Mouse (Mus musculus): Measurements from ENCODE around the gene Sema5a. TPM values are rescaled to one million over a fixed set of nuclear protein-coding genes. Genes with fewer than 3 reads are reported as not detected.

Sema5a gene
- polyA plus RNA-seq, 2 experiments from 2014 or later, result 0.08 TPM; not detected in 1

DNA sequence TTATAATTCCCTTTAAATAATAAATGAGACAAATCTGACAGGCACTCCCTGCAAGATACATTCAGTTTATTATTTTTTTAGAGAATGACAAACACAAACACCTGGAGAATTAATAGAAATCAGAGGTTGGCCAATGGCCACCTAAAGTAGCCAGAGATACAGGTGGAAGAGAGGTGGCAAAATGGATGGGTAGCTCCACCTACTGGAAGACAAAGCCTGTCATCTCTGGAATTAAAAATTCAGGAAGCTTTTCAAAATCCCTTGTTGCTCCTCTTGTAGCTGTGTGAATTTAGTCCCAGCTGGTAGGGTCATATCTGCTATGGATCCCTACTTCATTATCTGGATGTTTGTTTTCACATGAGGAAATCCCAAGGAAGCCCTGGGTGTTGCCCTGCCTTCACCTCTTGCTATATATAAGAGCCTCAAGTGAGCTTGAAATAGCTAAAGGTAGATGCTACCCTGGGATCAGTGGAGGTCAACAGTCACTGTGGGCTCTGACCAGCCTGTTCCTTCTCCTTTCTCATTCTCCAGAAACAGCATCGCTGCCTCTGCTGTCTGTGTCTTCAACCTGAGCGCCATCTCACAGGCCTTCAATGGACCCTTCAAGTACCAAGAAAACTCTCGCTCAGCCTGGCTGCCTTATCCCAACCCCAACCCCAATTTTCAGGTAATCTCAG, 323.7 kb downstream of the Sema5a start:
- ATAC-seq, result no peak

DNA sequence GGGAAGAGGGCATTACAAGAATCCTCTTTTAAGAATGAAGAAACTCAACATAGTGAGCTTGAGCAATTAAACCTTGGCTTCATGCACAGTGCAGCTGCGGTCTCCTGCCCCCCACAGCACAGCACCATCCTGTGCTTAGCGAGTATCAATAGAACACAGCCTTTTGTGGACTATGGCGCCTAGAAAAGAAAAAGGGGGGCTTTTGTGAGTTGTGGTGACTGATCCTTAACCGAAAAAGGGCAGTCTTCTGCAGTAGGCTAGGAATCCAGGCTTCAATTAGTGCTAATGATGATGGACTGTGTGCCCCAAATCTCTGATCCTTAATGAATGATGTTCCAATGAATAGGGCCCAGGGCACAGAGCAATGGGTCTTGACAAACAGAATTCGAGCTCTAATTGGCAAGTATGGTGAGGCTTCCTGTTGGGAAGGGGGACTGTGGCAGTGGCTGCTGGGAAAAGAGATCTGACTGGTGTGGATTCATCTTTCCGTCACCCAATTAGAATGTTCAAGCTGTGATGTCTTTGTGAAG, 324.3 kb downstream of the Sema5a start:
- no peak for ATAC-seq

DNA sequence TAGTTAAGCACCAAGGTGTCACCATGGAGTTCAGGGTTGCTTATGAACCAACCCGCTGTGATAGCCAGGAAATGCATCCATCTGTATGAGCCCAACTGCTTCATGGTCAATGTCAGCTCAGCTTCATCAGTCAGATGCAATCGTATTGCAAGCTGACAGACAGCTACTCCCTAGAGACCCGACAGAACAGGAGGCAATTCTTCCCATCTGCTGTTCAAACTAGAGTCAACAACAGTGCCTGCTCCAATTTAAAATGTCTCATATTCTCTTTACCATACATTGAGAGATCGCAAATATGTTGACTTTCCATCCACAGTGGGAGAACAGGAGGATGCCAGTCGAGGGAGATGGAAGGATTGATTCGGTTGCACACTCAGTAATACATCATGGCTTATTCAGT, 329.7 kb downstream of the Sema5a start:
- no peak for ATAC-seq

DNA sequence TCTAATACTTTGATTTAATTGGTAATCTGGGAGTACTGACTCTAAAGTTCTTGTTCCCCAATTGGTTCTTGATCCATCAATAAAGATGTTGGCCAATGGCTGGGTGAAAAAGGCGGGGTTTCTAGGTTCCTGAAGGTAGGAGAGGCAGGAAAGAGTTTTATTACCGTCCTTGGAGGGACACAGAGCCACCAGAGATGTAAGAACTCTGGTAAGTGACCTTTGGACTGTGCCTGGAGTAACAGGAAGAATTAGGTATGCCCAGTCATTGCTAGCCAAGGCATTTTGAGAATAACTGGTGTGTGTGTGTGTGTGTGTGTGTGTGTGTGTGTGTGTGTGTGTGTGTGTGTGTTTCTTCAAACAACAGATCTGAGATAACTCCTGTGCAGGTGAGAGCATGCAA, 330.6 kb downstream of the Sema5a start:
- ATAC-seq, result no peak

DNA sequence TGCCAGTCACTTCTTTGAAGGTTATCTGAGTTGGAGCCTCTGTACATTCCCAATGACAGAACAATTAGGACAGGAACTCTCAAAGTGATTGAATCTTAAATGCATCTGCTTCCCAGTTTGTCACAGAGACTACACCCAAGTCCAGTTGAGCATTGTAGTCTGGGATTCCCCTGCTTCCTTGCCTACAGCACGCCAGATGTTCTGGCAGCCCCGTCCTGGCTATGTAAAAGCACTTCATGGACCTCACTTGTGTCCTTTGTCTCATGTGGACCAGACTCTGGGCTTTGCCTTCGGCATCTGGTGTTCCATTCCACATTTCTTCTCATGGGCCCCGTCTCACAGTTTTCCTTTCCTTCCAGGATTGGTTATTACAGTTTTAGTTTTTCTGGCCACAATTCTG, 334.7 kb downstream of the Sema5a start:
- no peak for ATAC-seq

DNA sequence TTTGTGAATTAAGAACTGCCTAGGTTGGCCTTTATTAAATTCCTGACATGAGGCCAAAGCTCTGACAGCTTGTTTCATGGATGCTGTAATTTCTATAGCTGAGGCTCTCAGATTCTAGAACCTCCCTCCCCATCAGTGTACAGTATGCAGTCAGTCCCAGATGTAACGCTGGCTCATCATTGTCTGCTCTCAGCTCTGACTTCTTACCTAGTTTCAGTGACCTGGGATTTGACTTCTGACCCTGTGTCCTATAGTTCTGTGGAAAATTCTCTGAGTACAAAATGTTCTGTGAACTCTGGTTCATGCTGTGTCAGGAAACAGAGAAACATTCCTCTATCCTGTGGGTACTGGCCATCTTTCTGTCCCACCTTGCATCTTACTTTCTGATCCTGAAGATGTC, 346.0 kb downstream of the Sema5a start:
- no peak for ATAC-seq

DNA sequence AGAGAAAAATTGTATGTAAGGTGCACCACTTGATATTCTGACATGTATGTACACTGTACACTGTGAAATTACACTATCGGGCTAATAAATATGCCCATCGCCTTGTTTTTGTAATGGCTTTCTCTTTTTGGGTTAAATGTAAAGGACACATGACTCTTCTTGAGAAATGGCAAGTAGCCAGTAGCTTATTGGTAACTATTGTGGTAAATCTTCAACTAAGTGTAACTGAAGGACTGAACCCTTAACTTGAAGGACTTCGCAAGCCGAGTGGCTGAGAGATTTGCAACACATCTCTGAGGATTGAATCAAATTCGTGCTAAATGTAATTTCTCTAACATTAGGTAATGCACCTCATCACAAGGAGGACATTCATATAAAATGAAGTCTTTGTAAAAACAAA, 349.1 kb downstream of the Sema5a start:
- no peak for ATAC-seq

DNA sequence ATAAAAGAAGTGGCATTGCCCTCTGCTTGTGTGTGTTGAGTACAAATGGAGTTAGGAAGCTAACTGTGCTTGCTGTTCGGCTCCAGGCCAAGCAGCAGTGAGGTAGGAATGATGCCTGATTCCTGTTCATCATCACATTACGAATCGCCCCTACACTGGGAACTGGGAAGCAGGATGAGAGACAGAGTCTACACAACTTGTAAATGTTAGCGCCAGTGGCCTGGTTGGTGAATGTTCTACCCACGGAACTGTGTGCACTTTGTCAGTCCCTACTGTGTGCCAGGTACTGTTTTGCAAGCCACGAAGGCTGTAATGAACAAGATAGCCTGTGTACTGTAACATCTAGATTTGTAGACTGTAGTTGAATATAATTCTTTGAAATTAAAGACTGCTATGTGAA, 352.0 kb downstream of the Sema5a start:
- no peak for ATAC-seq

DNA sequence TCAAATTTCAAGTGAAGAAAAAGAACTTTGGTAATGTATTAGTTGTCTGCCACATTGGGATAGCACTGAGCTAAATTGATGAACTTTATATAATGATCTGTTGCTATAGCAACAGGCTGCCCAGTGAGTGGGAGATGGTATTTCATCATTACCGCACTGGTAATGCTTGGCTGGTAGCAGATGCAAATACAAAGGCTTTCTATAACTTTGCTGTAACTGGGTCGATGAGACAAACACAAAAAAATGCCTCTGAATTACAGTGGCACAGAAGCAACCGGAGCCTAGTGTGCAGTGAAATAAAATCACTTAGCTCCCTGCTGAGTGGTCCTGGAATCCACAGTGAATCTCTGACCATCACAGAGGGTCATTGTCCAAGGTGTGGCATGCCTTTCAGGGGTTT, 352.6 kb downstream of the Sema5a start:
- no peak for ATAC-seq

DNA sequence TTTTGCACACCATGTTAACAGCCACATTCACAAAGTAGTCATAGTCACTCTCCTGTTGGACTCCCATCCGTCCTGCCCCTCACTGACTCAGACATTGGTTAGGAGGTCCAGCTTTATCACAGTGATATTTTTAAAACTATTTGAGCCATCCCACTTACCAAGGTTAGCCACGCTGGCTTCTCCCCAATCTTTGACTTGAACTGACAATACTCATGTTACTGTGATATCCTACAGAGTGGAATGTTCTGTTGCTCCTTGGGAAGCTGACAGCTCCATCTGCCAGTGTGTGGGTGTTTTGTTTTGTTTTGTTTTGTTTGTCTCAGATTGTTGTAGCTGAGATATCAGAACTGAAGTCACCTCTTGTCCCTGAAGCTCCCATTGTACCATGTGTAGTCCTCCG, 362.6 kb downstream of the Sema5a start:
- no peak for ATAC-seq

DNA sequence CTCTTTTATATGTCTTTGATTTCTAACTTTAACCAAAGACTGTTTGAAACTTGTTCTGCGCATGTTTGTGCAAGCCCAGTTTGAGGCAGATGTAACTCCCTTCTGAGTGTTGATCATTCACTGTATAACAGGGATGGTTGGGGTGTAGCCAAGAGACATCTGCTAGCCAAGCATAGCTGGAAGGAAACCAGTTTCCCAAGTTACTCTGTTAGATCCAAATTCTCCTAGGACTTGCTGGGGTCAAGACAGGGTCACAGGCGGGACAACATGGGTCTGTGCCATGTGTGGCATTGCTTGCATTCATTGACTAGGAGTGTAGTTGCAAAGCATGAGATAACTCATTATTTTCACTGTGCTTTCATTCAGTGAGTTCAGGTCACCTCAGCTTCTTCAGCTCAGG, 366.2 kb downstream of the Sema5a start:
- no peak for ATAC-seq

DNA sequence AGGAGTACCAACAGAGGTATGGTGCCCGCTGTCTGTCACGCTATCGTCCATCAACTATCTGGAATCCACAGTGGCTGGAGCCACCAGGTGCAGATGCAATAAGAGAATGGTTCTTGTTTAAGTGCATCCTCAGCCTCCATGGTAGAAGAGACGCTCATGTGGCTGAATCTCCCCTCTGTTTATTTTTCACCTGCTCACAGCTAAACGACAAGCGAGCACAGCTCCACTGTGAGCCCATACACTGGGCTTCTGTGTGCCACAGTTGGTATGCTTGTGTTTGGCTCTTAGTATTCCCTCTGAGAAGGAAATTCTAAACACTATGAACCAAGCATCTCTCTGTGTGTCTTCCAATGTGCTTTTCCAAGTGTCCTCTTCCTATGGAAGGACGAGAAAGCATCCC, 366.6 kb downstream of the Sema5a start:
- no peak for ATAC-seq

DNA sequence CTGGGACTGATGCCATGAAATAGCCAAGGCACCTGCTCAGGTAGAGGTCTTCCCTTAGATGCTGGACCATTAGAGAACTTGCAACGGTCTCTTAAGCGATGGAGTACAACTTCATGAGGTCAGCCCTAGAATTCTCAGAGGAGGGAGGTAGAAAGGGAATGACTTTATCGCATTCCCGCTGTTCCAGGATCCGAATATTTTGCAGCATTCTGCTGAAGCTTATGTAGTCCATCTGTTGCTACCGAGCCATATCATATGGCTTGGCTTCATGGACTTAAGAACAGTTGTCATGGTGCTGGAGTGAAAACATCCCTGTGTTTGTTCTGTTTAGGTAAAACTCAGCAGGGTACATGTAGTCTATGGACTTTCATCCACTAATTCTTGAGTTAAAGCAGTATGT, 369.1 kb downstream of the Sema5a start:
- no peak for ATAC-seq

DNA sequence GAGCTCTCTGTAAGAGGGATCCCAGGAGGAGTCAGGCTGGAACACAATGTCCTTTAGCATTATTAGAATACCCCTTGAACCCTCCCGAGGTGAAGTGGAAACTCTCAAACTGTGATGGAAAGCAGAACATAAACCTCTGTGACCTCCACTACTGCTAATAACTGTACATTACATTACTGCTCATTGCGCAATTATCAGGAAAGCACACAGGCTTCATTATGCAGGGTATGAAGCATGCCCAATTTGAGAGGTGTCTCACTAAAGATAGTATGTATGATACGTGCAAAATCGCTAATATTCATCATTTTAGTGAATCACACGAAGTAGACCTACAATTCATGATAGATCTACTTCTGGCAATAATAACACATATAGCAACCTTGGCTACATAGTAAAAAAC, 371.2 kb downstream of the Sema5a start:
- ATAC-seq, result no peak

DNA sequence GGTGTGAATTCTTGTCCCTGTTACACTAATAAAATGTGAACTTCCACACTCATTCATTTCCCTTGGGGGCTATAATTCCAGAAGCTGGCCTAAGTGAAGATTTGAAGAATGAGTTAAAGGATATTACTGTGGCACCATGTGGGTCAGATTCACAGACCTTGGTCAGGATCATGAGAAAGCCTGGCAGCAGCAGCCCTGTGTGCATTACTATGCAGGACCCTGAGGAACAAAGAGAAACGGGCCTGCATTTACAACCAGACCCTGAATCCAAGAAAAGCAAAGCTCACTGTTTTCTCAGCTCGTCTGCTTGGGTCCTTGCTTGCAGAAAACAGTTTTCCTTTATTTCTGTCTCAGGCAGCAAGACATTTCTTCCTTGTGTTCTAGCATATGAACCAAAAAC, 374.6 kb downstream of the Sema5a start:
- ATAC-seq, result no peak

DNA sequence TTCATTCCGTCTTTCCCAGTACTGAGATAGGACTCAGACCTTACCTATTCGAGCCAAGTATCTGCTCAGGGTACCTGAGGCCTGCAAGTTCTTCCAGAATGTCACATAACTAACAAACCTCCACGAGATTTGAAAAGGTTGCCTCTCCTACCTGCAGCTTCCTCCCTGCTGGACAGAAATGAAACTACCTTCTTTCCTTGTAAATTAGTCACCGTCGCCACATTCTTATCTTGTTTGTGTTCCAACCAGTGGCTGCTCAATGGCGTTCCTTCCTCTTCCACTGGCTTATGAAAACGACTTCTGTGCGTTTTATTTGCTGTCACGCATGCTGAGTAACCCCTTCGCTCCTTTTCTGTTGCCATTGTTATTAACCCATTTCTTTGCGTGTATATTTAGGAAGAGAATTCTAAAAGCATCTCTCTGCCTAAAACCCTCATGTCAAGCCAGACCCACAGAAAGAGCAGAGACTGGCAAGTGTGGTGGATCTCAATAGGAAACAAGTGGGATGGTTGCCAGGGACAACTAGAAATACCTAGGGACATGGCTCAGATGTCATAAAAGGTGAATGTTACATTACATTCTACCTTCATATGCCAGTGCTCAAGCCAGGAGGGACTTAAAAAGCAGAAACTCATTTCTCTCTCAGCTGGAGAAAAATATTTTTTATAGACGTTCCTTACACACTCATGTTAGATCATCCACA, 378.6 kb downstream of the Sema5a start:
- ATAC-seq, result no peak

DNA sequence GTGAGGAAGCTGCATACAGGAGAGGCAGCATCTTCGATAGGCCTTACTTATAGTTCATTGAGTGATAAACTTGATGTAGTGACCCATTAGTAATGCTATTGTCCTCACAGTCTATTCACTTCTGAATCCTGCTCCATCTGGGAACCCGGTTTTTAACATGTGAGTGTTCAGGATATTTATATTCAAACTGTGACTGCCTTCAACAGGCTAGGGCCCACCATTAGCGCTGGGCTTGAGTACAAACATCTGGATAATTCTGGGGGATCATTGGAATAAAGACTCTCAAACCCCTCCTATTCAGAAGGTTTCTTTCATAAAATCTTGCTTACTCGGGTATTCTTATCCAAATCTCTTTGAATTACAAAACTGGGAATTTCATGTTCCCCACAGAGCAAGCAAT, 379.5 kb downstream of the Sema5a start:
- ATAC-seq, result no peak

DNA sequence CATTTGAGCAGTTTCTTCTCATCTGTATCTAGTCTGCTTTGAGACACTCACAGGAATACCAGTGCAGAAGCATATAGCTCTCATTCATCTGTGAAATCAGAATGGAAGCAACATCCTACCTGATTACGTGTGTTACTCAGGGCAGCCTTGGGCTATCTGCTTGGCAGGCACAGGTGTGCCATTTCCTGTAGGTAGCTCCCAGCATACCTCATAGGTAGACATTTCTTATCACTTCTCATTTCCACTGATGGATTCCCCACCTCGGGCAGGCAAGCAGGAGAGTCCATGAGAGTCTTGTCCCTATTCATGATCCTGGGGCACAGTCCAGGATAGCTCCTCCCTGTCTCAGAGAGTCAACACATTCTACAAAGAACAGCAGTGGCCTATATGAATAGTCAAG, 381.4 kb downstream of the Sema5a start:
- ATAC-seq, result no peak

DNA sequence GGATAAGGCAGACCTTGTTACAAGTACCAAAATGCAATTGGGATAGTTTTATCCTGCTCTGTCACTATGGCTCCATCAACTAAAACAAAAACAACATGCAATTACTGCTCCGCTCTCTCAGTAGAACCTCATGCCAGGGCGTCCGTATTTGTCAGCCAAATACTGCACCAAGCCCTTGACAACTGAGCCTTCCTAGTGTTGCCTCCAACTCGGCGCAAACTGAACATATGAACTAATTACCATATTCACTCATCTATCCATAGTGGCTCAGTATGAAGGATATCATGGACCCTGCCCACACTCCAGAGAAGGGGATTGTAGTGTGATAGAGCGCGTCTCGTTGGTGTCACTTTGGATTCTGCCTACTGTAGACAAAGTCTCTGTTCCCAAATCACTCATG, 389.1 kb downstream of the Sema5a start:
- no peak for ATAC-seq

DNA sequence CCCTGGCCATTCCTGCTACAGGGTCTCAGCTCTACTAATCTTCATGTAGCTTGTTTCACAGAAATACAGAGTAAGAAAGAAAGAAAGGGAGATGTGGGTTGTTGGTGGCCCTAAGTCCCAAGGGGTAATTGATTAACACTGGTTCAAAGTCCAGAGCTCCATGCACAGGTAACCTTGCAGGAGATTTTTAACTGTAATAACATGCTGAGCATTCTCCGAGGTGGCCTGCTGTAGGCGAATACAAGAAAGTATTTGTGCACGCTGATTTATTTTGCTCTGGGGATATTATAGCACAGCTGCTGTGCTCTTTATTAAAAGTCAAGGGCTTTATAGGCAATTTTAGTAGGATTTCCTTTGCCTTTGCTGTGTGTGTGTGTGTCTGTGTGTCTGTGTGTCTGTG, 393.3 kb downstream of the Sema5a start:
- ATAC-seq, result no peak

DNA sequence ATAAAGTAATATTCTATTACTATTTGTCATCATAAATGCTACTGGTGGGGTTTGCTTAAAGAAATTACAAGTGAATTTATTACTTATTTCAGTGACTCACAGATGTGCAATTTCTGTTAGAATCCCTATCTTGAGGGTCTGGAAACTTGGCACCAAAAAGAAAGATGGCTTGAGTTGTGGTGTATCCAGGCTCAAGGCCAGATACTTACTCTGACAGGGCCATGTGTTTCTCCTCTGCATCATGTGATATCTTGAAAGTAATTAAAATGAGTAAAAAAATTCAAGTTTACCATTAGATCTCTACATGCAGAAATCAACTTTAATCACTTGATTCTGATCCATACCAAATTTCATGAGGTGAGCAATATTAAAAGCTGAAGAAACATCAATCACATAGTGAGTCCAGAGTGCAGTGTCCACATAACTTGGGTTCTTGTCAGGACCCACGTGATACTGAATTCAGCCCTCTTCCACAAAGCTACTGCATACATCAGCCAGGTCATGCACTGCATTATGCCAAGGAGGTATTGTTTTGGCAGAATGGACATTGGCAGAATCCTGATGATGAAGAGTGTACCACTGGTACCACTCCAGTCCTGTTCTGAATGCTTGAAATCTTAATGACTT, 402.6 kb downstream of the Sema5a start:
- no peak for ATAC-seq

DNA sequence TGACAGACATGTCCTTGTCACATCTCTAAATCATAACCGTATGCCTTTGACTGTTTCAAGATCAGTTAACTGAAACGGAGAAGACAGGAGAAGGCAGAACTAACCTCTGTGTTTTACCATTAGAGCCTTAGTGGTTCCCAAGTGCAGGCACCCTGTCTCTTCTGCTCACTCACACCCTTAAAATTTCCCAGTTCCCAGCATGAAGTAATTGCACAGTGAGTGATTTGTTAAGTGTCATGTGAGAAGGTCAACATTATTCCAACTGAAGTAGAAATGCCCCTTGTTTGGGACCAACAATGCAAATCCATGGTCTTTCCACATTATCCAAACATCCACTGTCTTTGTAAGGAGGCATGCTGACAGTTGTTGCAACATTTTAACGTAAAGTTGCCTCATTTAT, 409.4 kb downstream of the Sema5a start:
- no peak for ATAC-seq

DNA sequence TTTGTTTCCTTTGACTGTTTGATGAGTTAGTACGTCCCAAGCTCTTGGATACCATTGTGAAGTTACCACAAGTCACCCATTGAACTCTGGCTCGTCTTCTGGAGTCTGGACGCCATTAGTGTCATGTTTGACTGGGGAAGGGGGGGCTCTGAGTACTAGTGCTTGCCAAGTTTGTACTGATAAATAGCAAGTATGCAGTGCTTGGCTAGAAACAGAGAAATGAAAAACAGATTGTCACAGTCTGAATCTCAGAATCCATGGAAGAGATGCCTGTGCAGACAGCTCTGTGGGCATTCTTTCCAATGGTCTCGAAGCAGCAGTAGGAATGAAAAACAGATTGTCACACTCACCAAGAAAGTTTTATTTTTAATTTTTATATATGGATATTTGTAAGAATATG, 411.4 kb downstream of the Sema5a start:
- no peak for ATAC-seq

DNA sequence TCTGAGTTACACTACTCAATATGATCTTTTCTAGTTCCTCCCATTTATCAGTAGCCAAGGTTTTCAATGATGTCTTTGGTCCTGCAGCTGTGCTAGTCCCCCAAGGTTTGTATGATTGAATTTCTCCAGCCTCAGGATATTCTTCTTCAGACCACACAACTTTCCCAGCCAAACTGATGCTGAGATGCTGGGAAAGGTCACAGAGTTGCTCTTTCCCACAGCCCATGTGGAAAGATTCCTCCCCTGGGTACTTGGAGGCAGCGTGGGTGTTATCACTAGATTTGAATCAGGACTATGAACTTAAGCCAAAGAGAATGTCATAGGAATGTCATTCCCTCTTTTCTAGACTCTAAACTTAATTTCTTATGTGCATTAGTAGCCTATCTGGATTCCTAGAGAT, 431.8 kb downstream of the Sema5a start:
- ATAC-seq, result no peak
